Mouse (Mus musculus) stomach, embryonic 14.5 days (tissue): ENCODE measurements around the gene Taf5l. TPM values are rescaled to one million over a fixed set of nuclear protein-coding genes. Genes with fewer than 3 reads are reported as not detected.

Experiments used
- ATAC-seq: fragments of 200-750 bp; cut with Nextera tagmentation; 2 replicates; pipeline ENCODE4 v1.8.0; 2017; ENCODE audit warnings: low read depth, moderate TSS enrichment; ENCODE audit not compliant: insufficient number of reproducible peaks, insufficient read depth, low FRiP score
- H3K27ac ChIP-seq: fragments of 300-500 bp; sonication (generic); 2 replicates; pipeline ENCODE4 v1.5.1; 2014; ENCODE audit warnings: mild to moderate bottlenecking, low read length, moderate library complexity, mixed read lengths
- H3K27me3 ChIP-seq: fragments of 300-500 bp; sonication (generic); 2 replicates; pipeline ENCODE4 v1.6.1; 2014; ENCODE audit warnings: low read length, control low read depth, mixed read lengths; ENCODE audit not compliant: control insufficient read depth, insufficient read depth
- H3K36me3 ChIP-seq: fragments of 300-500 bp; sonication (generic); 2 replicates; pipeline ENCODE4 v1.6.1; 2014; ENCODE audit warnings: mild to moderate bottlenecking, control low read depth, low read length, moderate library complexity, mixed read lengths; ENCODE audit not compliant: control insufficient read depth, insufficient read depth
- H3K4me1 ChIP-seq: fragments of 300-500 bp; sonication (generic); 2 replicates; pipeline ENCODE4 v1.6.1; 2014; ENCODE audit warnings: low read length, control low read depth, mixed read lengths; ENCODE audit not compliant: control insufficient read depth, insufficient read depth
- H3K4me2 ChIP-seq: fragments of 300-500 bp; sonication (generic); replicated peaks from 2 replicates; pipeline ENCODE4 v1.6.1; 2014; ENCODE audit warnings: low read depth, low read length, control low read depth
- H3K4me3 ChIP-seq: fragments of 300-500 bp; sonication (generic); 2 replicates; pipeline ENCODE4 v1.5.1; 2014; ENCODE audit warnings: low read depth, low read length, control low read depth
- H3K9ac ChIP-seq: fragments of 300-500 bp; sonication (generic); replicated peaks from 2 replicates; pipeline ENCODE4 v1.6.1; 2014; ENCODE audit warnings: low read depth, mild to moderate bottlenecking, control low read depth, low read length, moderate library complexity, mixed read lengths
- H3K9me3 ChIP-seq: fragments of 300-500 bp; sonication (generic); 2 replicates; pipeline ENCODE4 v1.6.1; 2016; ENCODE audit warnings: low read depth, low read length, control low read depth; ENCODE audit not compliant: control insufficient read depth
- WGBS: fragments of 180-500 bp; shearing (Covaris S2); extraction: QIAGEN DNeasy Blood & Tissue Kit; methylation state at CpG from one replicate; pipeline ENCODE4 v1.1.7; 2014; 5-methylcytosine and 5-hydroxymethylcytosine counted together
- polyA plus RNA-seq: library from polyadenylated mRNA; unstranded; fragments of >200 nt; fragmentation: Nextera tagmentation; extraction: Ambion mirVana; gene quantifications from 2 replicates; pipeline ENCODE4 v1.2.1, GENCODE M21; 2014

The Taf5l gene
- 43.8 and 50.4 TPM in 2 replicates for polyA plus RNA-seq

- Histone ChIP-seq H3K4me2 (peak within 1 kb of the TSS; percentile 79), H3K4me1 (peaks cover 19% of the 10 kb centered on the region), H3K27me3 (no peaks in the 10 kb centered on the region), H3K9me3 (no peaks in the 10 kb centered on the region), H3K4me3 (peak within 1 kb of the TSS; percentile 86), H3K9ac (peak within 1 kb of the TSS; percentile 87), H3K36me3 (peaks cover 4% of the 10 kb centered on the region), H3K27ac (peak within 1 kb of the TSS; percentile 88)
- peak; percentile 92 for ATAC-seq
- WGBS: under 1% methylated on average over 57 of the region's 74 CpGs
Observed at GRCm38 (mm10) chr8:124021237-124022227, at the start of gene Taf5l, which contains the start of gene Urb2. TSS of gene Taf5l (minus strand) at chr8:124021397. TSS of gene Urb2 (plus strand) at chr8:124021508.

DNA sequence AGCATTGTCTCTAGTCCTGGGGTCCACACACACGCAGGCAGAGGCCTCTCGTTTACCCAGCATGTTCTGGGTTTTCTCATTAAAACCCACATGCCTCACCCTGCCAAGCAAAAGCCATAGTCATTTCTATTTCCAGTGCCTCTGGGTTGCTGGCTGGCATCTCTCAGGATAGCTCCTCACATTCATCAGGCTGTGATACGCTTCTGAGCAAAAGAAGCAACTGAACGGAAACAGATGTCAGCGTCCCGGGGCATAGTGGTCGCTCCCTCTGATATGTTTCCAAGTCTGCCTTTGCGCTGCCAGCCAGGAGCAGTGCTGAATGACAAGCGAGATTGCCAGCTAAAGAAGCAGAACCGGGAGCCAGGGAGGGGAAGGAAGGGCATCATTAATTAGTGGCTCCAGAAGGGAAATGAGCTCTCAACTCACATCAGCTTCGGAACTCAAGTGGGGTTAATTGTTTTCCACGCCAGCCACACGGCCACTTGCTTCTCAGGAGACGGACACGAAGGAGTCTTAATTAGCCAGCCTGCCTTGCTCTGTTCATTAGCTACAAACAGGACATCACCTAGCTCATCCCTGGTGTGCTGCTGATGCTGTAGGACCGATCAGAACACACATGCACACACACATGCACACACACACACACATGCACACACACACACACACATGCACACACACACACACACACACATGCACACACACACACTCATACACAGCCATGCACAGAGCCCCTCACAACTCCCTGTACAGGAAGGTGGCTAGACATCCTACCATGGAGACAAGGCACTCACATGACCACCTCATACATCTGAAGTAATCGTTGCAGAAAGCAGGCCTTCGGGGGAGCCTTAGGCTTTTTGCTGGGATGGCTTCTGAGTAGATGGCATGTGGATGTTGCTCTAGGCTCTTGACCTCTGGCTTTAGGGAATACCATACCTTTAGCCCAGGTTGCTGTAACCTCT is 49.4 kb upstream of the Taf5l start:
- ATAC-seq: no peak
- H3K27me3 ChIP-seq: no peaks in the 10 kb centered on the region
- no peaks in the 10 kb centered on the region for H3K36me3 ChIP-seq
- H3K27ac ChIP-seq: no peak overlapping the region
- no peaks in the 10 kb centered on the region for H3K9me3 ChIP-seq
- H3K9ac ChIP-seq: no peak overlapping the region
- no peak overlapping the region for H3K4me3 ChIP-seq
- H3K4me1 ChIP-seq: no peaks in the 10 kb centered on the region
- H3K4me2 ChIP-seq: no peak overlapping the region
- 60% methylated on average over 18 of the region's 18 CpGs for WGBS

GRCm38 (mm10) chr8:124067059-124067750 is 46.0 kb upstream of the Taf5l start:
- H3K27me3 ChIP-seq: no peaks in the 10 kb centered on the region
- no peak overlapping the region for H3K27ac ChIP-seq
- no peak overlapping the region for H3K4me2 ChIP-seq
- no peak for ATAC-seq
- H3K36me3 ChIP-seq: no peaks in the 10 kb centered on the region
- H3K9me3 ChIP-seq: no peaks in the 10 kb centered on the region
- no peak overlapping the region for H3K9ac ChIP-seq
- H3K4me3 ChIP-seq: no peak overlapping the region
- WGBS: 74% methylated on average over 4 of the region's 4 CpGs
- no peaks in the 10 kb centered on the region for H3K4me1 ChIP-seq

DNA sequence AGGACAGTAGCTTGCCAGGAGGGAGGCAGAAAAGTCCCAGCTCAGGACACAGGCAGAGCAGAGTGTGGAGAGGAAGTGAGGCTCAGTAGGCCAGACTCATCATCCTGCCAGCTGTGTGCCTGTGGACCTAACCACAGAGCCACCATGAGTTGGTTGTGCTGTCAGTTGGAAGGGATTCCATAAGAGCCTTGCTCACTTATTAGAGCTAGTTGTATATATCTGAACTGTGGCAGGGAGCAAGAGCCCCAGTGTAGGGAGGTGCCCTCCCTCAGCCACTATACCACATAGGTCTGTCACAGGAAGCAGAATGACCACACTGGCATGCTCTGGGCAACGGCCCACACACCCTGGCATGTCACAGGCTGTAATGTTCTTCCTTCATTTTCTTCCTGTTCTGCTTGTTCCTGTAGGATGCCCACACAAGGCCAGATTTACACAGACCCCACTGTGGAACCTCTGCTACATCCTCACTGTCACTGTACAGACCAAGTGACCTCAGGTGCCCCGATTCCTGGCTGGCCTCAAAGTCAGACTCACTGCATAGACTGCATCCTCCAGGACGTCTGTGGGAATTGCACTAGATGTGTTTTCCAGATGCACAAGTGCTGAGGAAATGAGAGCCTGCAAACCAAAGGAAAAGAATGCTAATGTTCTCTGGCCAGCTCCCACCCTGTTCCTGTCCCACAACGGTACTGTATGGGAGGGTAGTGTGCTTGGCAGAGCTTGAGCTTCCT is 45.3 kb upstream of the Taf5l start:
- Histone ChIP-seq H3K9ac (no peak overlapping the region), H3K27me3 (no peaks in the 10 kb centered on the region), H3K4me3 (no peak overlapping the region), H3K36me3 (no peaks in the 10 kb centered on the region), H3K4me1 (no peaks in the 10 kb centered on the region), H3K9me3 (no peaks in the 10 kb centered on the region), H3K27ac (no peak overlapping the region), H3K4me2 (no peak overlapping the region)
- ATAC-seq: no peak
- 64% methylated on average over 4 of the region's 4 CpGs for WGBS

GRCm38 (mm10) chr8:124056832-124057655 is 35.8 kb upstream of the Taf5l start:
- WGBS: 71% methylated on average over 11 of the region's 11 CpGs

GRCm38 (mm10) chr8:124052568-124052967 is 31.4 kb upstream of the Taf5l start:
- no peak overlapping the region for H3K4me3 ChIP-seq
- H3K4me2 ChIP-seq: no peak overlapping the region
- no peak for ATAC-seq
- H3K27ac ChIP-seq: no peak overlapping the region
- H3K9me3 ChIP-seq: no peaks in the 10 kb centered on the region
- 45% methylated on average over 4 of the region's 4 CpGs for WGBS
- H3K9ac ChIP-seq: 0 out of 2 replicates have a peak overlapping the region, but pooled peaks have one; percentile 19
- no peaks in the 10 kb centered on the region for H3K27me3 ChIP-seq
- H3K4me1 ChIP-seq: no peaks in the 10 kb centered on the region
- H3K36me3 ChIP-seq: peaks cover 1% of the 10 kb centered on the region

More at GRCm38 (mm10) chr8:124056832-124057655, 35.8 kb upstream of the Taf5l start:
- Histone ChIP-seq H3K9ac (no peak overlapping the region), H3K4me3 (no peak overlapping the region), H3K4me2 (no peak overlapping the region), H3K36me3 (no peaks in the 10 kb centered on the region), H3K9me3 (no peaks in the 10 kb centered on the region), H3K27ac (no peak overlapping the region), H3K4me1 (no peaks in the 10 kb centered on the region), H3K27me3 (no peaks in the 10 kb centered on the region)
- ATAC-seq: no peak

GRCm38 (mm10) chr8:124052110-124052509 is 30.9 kb upstream of the Taf5l start:
- 0 out of 2 replicates have a peak, but pooled peaks have one; percentile 46 for ATAC-seq
- 18% methylated on average over 3 of the region's 3 CpGs for WGBS
- no peaks in the 10 kb centered on the region for H3K27me3 ChIP-seq

More at GRCm38 (mm10) chr8:124052110-124052509, 30.9 kb upstream of the Taf5l start:
- Histone ChIP-seq H3K27ac (no peak overlapping the region), H3K9me3 (no peaks in the 10 kb centered on the region), H3K4me1 (no peaks in the 10 kb centered on the region), H3K4me3 (no peak overlapping the region), H3K4me2 (no peak overlapping the region), H3K9ac (no peak overlapping the region), H3K36me3 (peaks cover 6% of the 10 kb centered on the region)
